Mouse (Mus musculus) liver, embryonic 16.5 days (tissue): Measurements from ENCODE around the gene Fam169a. TPM values are rescaled to one million over a fixed set of nuclear protein-coding genes. Genes with fewer than 3 reads are reported as not detected.
A peak's percentile ranks its signal among the peaks of the same experiment; 100 is the strongest.
"Not testable (repeated sequence)": the region's sequence is repeated elsewhere in the genome, so short reads cannot be mapped to it uniquely, and the experiment has no call there.

Experiments
- ATAC-seq: fragments of 200-750 bp; cut with Nextera tagmentation; 2 replicates; pipeline ENCODE4 v1.8.0; 2017; ENCODE audit warnings: low read depth, mild to moderate bottlenecking, moderate number of reproducible peaks, moderate library complexity
- H3K27ac ChIP-seq: fragments of 300-500 bp; sonication (generic); 2 replicates; pipeline ENCODE4 v1.5.1; 2014; ENCODE audit warnings: mild to moderate bottlenecking, low read length
- H3K27me3 ChIP-seq: fragments of 300-500 bp; sonication (generic); 2 replicates; pipeline ENCODE4 v1.6.1; 2014; ENCODE audit warnings: low read depth, low read length, mixed read lengths; ENCODE audit not compliant: control insufficient read depth, insufficient read depth
- H3K36me3 ChIP-seq: fragments of 300-500 bp; sonication (generic); 2 replicates; pipeline ENCODE4 v1.6.1; 2014; ENCODE audit warnings: mild to moderate bottlenecking; ENCODE audit not compliant: control insufficient read depth, insufficient read depth
- H3K4me1 ChIP-seq: fragments of 300-500 bp; sonication (generic); 2 replicates; pipeline ENCODE4 v1.6.1; 2014; ENCODE audit warnings: low read depth, low read length, mixed read lengths; ENCODE audit not compliant: control insufficient read depth
- H3K4me2 ChIP-seq: fragments of 300-500 bp; sonication (generic); 2 replicates; pipeline ENCODE4 v1.6.1; 2014; ENCODE audit warnings: low read depth, low read length, mixed read lengths
- H3K4me3 ChIP-seq: fragments of 300-500 bp; sonication (generic); 2 replicates; pipeline ENCODE4 v1.5.1; 2014; ENCODE audit warnings: low read depth, mild to moderate bottlenecking, low read length
- H3K9ac ChIP-seq: fragments of 300-500 bp; sonication (generic); 2 replicates; pipeline ENCODE4 v1.6.1; 2014; ENCODE audit warnings: low read depth, low read length
- H3K9me3 ChIP-seq: fragments of 300-500 bp; sonication (generic); replicated peaks from 2 replicates; pipeline ENCODE4 v1.6.1; 2016; ENCODE audit warnings: low read length; ENCODE audit not compliant: control insufficient read depth
- WGBS: fragments of 180-500 bp; shearing (Covaris S2); extraction: QIAGEN DNeasy Blood & Tissue Kit; methylation state at CpG from one replicate; pipeline ENCODE4 v1.1.7; 2014; ENCODE audit not compliant: insufficient replicate concordance; 5-methylcytosine and 5-hydroxymethylcytosine counted together
- polyA plus RNA-seq: library from polyadenylated mRNA; unstranded; fragments of >200 nt; fragmentation: Nextera tagmentation; extraction: Ambion mirVana; gene quantifications from 2 replicates; pipeline ENCODE4 v1.2.1, GENCODE M21; 2015

Gene Fam169a
- polyA plus RNA-seq, 1 experiment from 2014 or later, result 0.58 TPM

GRCm38 (mm10) chr13:97137466-97138400, 70.6 kb downstream of the Fam169a start, which contains the start of the genes Gfm2 and Nsa2:
Gene Gfm2 (plus strand): TSS chr13:97137937.
Gene Nsa2 (minus strand): TSS chr13:97137937.
- peak; percentile 98 for ATAC-seq
- Histone ChIP-seq H3K4me2 (peak within 1 kb of the TSS; percentile 80), H3K9ac (peak within 1 kb of the TSS; percentile 96), H3K4me3 (peak within 1 kb of the TSS; percentile 95), H3K4me1 (peaks cover 6% of the 10 kb centered on the region), H3K27ac (peak within 1 kb of the TSS; percentile 85), H3K27me3 (no peaks in the 10 kb centered on the region), H3K9me3 (no peaks in the 10 kb centered on the region), H3K36me3 (peaks cover 9% of the 10 kb centered on the region)
- under 1% methylated on average over 57 of the region's 57 CpGs for WGBS

- ATAC-seq, result not testable (repeated sequence)
- WGBS, result 19% methylated on average over 8 of the region's 8 CpGs
Measured at GRCm38 (mm10) chr13:97138404-97138931, 71.4 kb downstream of the Fam169a start.

GRCm38 (mm10) chr13:97142321-97142720, 75.2 kb downstream of the Fam169a start:
- Histone ChIP-seq H3K9ac (no peak overlapping the region), H3K4me2 (no peak overlapping the region), H3K36me3 (peaks cover 9% of the 10 kb centered on the region), H3K27ac (no peak overlapping the region), H3K4me3 (no peak overlapping the region), H3K4me1 (peaks cover 6% of the 10 kb centered on the region), H3K9me3 (no peaks in the 10 kb centered on the region), H3K27me3 (no peaks in the 10 kb centered on the region)
- 75% methylated on average over 7 of the region's 7 CpGs for WGBS
- ATAC-seq, result no peak

More at GRCm38 (mm10) chr13:97138404-97138931, 71.4 kb downstream of the Fam169a start:
- not testable (repeated sequence) for H3K9me3 ChIP-seq, H3K36me3 ChIP-seq, H3K4me1 ChIP-seq, H3K27me3 ChIP-seq
- peak overlapping the region; percentile 70 for H3K4me2 ChIP-seq
- peak overlapping the region; percentile 95 for H3K4me3 ChIP-seq
- H3K27ac ChIP-seq, result peak overlapping the region; percentile 85
- H3K9ac ChIP-seq, result peak overlapping the region; percentile 96

- H3K36me3 ChIP-seq, result peaks cover 22% of the 10 kb centered on the region
- H3K27me3 ChIP-seq, result no peaks in the 10 kb centered on the region
- no peak overlapping the region for H3K4me3 ChIP-seq
- H3K9ac ChIP-seq, result no peak overlapping the region
- no peaks in the 10 kb centered on the region for H3K4me1 ChIP-seq
- 50% methylated on average over 4 of the region's 4 CpGs for WGBS
- H3K9me3 ChIP-seq, result no peaks in the 10 kb centered on the region
- no peak for ATAC-seq
- no peak overlapping the region for H3K4me2 ChIP-seq
- H3K27ac ChIP-seq, result no peak overlapping the region
Measured at GRCm38 (mm10) chr13:97145834-97146233, 78.7 kb downstream of the Fam169a start.

GRCm38 (mm10) chr13:97175520-97176264, 108.6 kb downstream of the Fam169a start:
- H3K4me1 ChIP-seq, result no peaks in the 10 kb centered on the region
- no peak overlapping the region for H3K4me3 ChIP-seq
- no peak overlapping the region for H3K9ac ChIP-seq
- peaks cover 34% of the 10 kb centered on the region for H3K36me3 ChIP-seq
- H3K27ac ChIP-seq, result no peak overlapping the region
- H3K27me3 ChIP-seq, result no peaks in the 10 kb centered on the region
- no peak for ATAC-seq
- H3K9me3 ChIP-seq, result no peaks in the 10 kb centered on the region
- WGBS, result 68% methylated on average over 10 of the region's 10 CpGs
- H3K4me2 ChIP-seq, result no peak overlapping the region

- no peak overlapping the region for H3K27ac ChIP-seq
- no peaks in the 10 kb centered on the region for H3K4me1 ChIP-seq
- no peak for ATAC-seq
- H3K36me3 ChIP-seq, result peaks cover 34% of the 10 kb centered on the region
- no peaks in the 10 kb centered on the region for H3K27me3 ChIP-seq
- H3K4me2 ChIP-seq, result no peak overlapping the region
- no peak overlapping the region for H3K4me3 ChIP-seq
- no peak overlapping the region for H3K9ac ChIP-seq
- WGBS, result 79% methylated on average over 5 of the region's 5 CpGs
- H3K9me3 ChIP-seq, result no peaks in the 10 kb centered on the region
Measured at GRCm38 (mm10) chr13:97176731-97177130, 109.6 kb downstream of the Fam169a start.

GRCm38 (mm10) chr13:97178943-97179342, 111.9 kb downstream of the Fam169a start:
- 72% methylated on average over 7 of the region's 7 CpGs for WGBS
- no peak overlapping the region for H3K27ac ChIP-seq
- H3K9me3 ChIP-seq, result no peaks in the 10 kb centered on the region
- H3K4me1 ChIP-seq, result no peaks in the 10 kb centered on the region
- no peak overlapping the region for H3K4me2 ChIP-seq
- H3K4me3 ChIP-seq, result no peak overlapping the region
- H3K9ac ChIP-seq, result no peak overlapping the region
- ATAC-seq, result no peak
- no peaks in the 10 kb centered on the region for H3K27me3 ChIP-seq
- peaks cover 29% of the 10 kb centered on the region; the same call in 1 of the 2 replicates for H3K36me3 ChIP-seq

- ATAC-seq, result no peak
- no peak overlapping the region for H3K27ac ChIP-seq
- no peak overlapping the region for H3K4me2 ChIP-seq
- H3K4me3 ChIP-seq, result no peak overlapping the region
- H3K9ac ChIP-seq, result no peak overlapping the region
- no peaks in the 10 kb centered on the region for H3K9me3 ChIP-seq
- H3K27me3 ChIP-seq, result no peaks in the 10 kb centered on the region
- WGBS, result 73% methylated on average over 6 of the region's 6 CpGs
- no peaks in the 10 kb centered on the region for H3K4me1 ChIP-seq
- H3K36me3 ChIP-seq, result peaks cover 16% of the 10 kb centered on the region; the same call in 1 of the 2 replicates
Measured at GRCm38 (mm10) chr13:97180113-97180828, 113.2 kb downstream of the Fam169a start.
